Comparison of ENCODE assay signal across 17 mouse cellular contexts in genomic region chr9:82402355-82402754, GRCm38 (mm10).
DNase-seq lines count a peak whose midpoint lies in the region; TF ChIP-seq lines count a peak whose summit lies in the region.
"Had no signal": no experiment of that assay in that cellular context is flagged by ENCODE, and none has a peak within 500 bp of the region (broad histone marks: within the 10 kb centered on the region; RNA-seq: fewer than 3 reads in every experiment).

No protein-coding gene starts in this region.

- H3K36me3 ChIP-seq in heart, adult 2 months (ENCODE audit: control insufficient read depth, insufficient read depth, low read length): no peaks in the 10 kb centered on the region
- H3K36me3 ChIP-seq: forebrain, embryonic 10.5 days; G1E; heart, embryonic 13.5 days; liver, embryonic 12.5 days had no signal

- no peak for TF ChIP-seq CTCF in heart, adult 2 months (IDR thresholded peaks at IDR 0.05)

- no peaks in the 10 kb centered on the region for H3K27me3 ChIP-seq in heart, adult 2 months (ENCODE audit: control insufficient read depth, insufficient read depth, low read length)
- H3K27me3 ChIP-seq: heart, embryonic 13.5 days; liver, embryonic 12.5 days had no signal

- intact Hi-C loops in heart, adult 2 months (cut with DNase I): no loop called here

- no peaks in the 10 kb centered on the region for H3K79me2 ChIP-seq in heart, adult 2 months (replicated peaks; ENCODE audit: control insufficient read depth, insufficient read depth, low read length)

- DNase-seq in cerebellum, postnatal 36 days: peak; percentile 9 to 29
- no peak for DNase-seq in cerebellum, adult 11 months
- peak; percentile 9 for DNase-seq in layer of hippocampus, adult 11-12 months (ENCODE audit: low spot score)
- no peak for DNase-seq in layer of hippocampus, adult 9-10 months (ENCODE audit: low spot score)
- DNase-seq in right cerebral cortex, adult 2 months (ENCODE audit: low spot score in 2 of 2): peak; percentile 6 to 18
- DNase-seq in right cerebral cortex, postnatal 36 days (ENCODE audit: low spot score in 2 of 2): no peak
- DNase-seq in spleen, postnatal 10 days (ENCODE audit: low spot score in 2 of 2): no peak
- DNase-seq in heart, adult 2 months: no peak
- DNase-seq: heart, postnatal 4 days; kidney, adult 11 months; kidney, postnatal 4 days; right cerebral cortex, postnatal 4 days; thymus, adult 2 months had no signal

- WGBS in heart, adult 2 months: 49% methylated on average over 3 of the region's 3 CpGs

- TF ChIP-seq EP300 in heart, adult 2 months (IDR thresholded peaks at IDR 0.05; ENCODE audit: insufficient read depth, low read depth, low read length): no peak

- H3K9ac ChIP-seq in heart, adult 2 months (ENCODE audit: low read depth, low read length): no peak overlapping the region
- H3K9ac ChIP-seq: heart, embryonic 13.5 days; liver, embryonic 12.5 days had no signal

- no peak overlapping the region for H3K4me3 ChIP-seq in heart, adult 2 months
- H3K4me3 ChIP-seq: forebrain, embryonic 10.5 days; heart, embryonic 13.5 days; liver, embryonic 12.5 days had no signal

- H3K4me1 ChIP-seq in heart, adult 2 months (ENCODE audit: control insufficient read depth, insufficient read depth, low read length): no peaks in the 10 kb centered on the region
- H3K4me1 ChIP-seq: forebrain, embryonic 10.5 days; heart, embryonic 13.5 days; liver, embryonic 12.5 days had no signal

- no peak for TF ChIP-seq POLR2A in heart, adult 2 months (IDR thresholded peaks at IDR 0.05; ENCODE audit: insufficient read depth, low read depth, low read length)

- no peak overlapping the region for H3K27ac ChIP-seq in heart, adult 2 months
- H3K27ac ChIP-seq: forebrain, embryonic 10.5 days; heart, embryonic 13.5 days; liver, embryonic 12.5 days had no signal

Comparison
In these comparisons a context has a peak if more than half of its experiments do, and no peak if none do; other contexts are left out.
1. DNase-seq: peak in cerebellum, postnatal 36 days (2 of 2), layer of hippocampus, adult 11-12 months (single experiment) and right cerebral cortex, adult 2 months (2 of 2); none in cerebellum, adult 11 months (single experiment), layer of hippocampus, adult 9-10 months (single experiment), right cerebral cortex, postnatal 36 days (0 of 2), spleen, postnatal 10 days (0 of 2) and heart, adult 2 months (0 of 2).